Mouse (Mus musculus) spleen, postnatal 14 days (tissue): ENCODE results near the gene Six3.

ENCODE experiments used
- DNase-seq, 2 experiments: peaks; one replicate each; pipeline ENCODE4 v3.0.0; 2021 to 2022; ENCODE audit warnings: low spot score in 2 of 2

Six3 gene

DNA sequence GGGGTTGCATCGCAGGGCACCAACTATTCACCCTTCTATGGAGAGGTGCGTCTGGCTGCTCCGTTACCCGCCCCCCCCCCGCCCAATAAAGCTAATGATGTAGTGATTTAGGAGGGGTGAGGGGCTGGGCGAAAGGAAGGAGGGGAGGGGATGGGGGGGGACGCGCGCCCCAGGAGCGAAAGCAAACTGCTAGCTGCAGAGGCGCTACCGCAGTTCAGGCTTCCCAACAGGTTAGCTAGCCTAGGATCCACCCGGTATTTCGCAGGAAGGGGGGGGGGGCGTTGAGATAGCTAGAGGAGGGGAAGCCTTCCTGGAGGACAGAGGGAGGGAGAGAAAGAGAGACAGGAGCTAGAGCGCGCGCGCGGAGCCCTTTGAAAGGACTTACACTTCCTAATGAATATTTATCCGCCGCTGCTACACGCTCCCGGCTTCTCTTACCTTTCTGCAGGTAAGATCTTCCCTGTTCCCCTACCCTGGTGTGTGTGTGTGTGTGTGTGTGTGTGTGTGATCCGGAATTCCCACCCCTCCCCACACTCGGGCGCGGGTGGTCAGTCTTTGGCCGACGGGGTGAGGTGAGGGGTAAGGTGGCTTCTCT is at the start of gene Six3:
Six3 (plus strand) TSS at position 343 of the 595 bp plus-strand sequence.
- no peak for DNase-seq

DNA sequence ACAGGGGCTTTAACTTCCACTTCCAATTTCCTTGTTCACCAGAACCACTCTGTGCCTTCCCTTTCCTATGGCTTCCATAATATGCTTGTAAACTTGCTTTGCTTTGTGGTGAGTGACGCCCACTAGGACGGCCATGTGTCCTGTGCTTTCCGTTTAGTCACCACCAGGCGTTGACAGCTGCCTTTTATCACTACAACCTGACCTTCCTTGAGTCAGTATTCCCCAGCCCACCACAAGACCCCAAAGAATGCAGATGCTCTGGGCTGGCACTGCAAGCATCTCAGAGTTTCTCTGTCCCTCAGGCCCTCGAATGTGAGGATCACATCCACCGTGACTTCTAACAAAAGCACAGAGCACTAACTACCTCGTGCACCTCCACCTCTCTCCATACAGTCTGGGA is 49.3 kb upstream of the Six3 start:
- DNase-seq: no peak

DNA sequence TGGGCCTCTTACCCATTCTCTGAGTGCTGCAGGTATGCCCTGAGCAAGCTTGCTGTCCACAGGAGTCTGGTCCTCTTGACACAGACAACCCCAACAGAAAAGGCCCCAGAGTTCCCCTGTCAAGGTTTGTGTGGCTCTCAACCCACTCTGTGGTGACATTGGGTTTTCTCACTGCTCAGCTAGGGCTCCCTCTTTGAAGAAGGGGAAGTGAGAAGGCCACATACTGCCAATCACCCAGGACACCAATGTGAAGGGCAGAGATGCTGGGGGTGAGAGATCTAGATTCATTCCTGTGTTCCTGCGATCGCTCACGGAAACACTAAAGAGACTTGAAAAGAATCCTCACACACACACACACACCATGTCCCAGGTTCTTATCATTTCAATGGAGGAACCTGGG is 39.4 kb upstream of the Six3 start:
- no peak for DNase-seq

DNA sequence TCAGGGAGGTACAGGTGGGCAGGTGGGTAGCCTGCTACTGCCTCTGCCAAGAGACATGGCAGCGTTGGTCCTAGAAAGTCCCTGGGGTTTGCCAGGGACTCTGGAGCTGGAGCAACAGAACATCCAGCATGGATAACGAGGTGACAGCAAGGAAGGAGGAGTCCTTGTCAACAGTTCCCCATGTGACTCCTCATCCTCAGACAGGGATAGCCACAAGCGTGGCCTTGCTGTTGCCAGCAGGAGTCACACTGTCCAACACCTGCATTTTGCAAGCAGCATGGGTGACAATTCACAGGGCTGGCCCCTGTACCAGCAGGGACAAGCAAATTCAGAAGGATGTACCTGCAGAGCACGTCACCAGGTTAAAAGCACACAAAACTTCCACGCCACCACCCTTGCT is 35.1 kb upstream of the Six3 start:
- DNase-seq: no peak

DNA sequence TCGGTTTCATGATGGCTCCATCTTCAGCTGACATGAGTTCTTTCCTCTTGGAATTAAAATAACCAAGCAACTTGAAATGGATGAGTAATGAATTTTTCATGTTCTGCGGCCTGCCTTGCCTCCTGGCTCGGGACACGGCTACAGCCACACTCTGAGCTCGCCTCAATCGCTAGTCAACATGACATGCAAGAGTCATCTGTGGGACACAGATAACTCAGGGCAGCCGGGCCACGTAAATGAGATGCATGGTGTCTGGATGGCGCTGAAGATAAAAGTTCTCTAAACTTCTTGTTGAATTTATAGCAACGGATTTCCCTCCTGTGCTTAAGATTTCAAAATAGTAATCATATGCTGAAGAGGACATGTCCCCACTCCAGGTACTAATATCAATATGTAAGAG is 34.1 kb upstream of the Six3 start:
- no peak for DNase-seq

DNA sequence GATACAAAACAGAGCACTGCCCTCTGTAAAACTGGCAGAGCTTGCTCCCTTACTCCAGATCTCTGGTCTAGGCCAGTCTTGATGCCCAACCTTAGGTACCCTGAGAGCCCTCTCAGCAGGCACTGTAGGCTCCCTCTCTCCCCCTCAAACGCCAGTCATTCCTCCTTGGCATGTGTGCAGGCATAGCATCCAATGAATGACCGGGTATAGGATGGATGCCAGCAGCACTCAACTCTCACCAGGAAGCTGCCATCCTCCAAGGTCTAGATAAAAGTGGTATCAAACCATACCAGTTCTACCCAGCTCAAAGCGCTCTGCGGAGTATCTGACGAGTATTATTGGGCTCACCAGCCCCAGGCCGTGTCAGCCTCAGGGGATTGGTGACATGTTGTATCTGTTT is 33.2 kb upstream of the Six3 start:
- no peak for DNase-seq

DNA sequence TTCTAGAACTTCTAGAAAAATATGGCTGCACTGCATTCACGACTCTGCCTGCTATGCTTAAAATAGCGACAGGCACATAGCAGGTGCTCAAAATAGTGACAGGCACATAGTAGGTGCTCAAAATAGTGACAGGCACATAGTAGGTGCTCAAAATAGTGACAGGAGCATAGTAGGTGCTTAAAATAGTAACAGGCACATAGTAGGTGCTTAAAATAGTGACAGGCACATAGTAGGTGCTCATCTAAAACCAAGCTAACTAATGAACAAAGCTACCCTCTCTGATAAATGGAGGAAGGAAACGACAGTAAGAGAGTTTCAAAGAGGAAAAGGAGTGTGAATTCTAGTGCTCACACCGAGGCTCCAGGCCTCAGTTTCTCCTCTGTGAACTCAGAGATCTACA is 29.2 kb upstream of the Six3 start:
- DNase-seq: no peak

DNA sequence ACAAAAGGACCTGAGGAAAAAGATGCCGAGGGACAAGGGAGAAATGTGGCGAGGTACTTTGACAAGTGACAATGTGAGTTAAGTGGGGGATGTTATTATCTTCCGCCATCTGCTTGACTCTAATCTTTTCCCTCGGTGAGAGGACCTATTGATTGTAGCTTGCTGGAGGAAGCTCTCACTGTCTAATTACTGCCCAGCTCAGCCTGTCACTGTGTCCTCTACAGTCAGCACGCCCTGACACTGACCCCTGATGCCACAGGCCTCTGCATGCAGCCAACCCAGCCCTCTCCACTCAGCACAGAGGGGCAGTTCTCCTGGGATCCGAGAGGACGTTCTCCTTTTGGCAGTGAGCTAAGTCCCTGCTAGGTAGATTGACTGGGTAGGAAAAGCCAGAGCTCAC is 28.8 kb upstream of the Six3 start:
- no peak for DNase-seq

DNA sequence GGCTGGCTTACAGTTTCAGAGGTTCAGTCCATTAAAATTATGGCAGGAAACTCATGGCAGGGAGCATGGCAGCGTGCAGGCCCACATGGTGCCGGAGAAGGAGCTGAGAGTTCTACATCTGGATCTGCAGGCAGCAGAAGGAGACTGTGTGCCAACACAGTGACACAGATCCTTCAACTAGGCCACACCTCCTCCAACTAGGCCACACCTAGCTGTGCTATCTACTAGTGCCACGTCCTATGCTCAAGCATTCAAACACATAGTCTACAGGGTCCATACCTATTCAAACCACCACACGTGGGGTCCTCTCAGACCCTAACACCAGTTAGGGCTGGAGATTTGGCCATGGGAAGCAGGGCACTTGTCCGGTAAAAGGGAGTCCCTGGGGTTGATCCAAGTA is 27.6 kb upstream of the Six3 start:
- DNase-seq: no peak

DNA sequence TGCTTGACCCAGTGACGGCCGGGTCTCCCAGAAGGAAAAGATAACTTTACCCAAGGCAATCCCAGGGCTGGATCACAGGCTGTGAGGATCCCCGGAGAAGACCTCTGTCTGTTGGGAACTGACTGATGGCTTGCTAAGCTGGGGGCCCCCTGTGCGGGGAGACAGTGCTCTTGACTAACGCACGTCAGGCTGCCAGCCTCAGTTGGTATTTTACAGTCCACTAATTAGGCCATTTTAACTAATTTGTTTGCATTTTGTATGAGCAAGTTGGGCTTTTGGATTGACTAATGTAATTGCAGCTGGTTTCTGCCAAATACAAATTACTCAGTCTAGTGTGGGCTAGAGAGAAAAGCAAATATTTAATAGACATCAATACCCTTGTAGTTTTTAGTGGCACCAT is 21.4 kb upstream of the Six3 start:
- DNase-seq: no peak

DNA sequence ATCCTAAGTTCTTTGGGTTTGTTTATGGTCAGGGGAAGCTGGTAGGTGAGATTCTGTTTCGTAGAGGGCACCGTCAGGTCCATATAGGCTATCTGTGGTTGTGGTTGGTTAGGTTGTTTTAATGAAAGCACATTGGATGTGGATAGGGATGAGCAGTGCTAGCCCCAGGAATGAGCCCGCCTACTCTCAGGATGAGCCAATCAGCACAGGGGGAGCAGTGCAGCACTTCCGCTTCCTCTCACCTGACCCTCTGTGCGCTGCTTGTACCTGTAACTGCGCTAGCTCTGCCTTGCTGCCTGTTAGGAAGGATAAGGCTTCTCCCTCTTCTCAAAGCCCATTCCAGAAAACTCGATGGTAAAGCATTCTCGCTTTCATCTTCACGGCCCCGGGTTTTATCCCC is 17.6 kb upstream of the Six3 start:
- no peak for DNase-seq

DNA sequence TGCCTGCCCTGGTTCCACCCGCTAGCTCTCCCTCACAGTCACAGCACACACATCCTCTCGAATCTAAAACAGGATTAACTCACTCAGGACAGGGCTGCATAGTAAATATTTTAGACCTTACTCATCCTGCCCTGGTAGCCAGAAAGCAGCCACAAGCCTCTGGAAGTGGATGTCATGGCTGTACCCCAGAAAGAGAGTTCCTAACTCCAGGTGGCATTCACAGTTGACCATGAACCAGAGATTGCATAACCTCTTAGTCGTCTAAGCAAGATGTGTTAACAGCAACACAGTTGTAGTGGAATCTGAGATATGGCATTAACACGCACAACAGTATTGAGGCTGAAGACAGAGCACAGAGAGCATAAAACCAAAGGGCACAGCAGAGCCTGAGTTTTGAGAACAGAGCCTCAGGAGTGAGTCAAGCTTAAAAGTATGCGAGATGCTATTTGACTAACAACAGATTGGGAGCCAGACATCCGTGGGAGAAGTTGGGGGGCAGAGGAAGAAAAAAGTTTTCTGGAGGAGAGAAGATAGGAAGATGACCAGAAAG is 17.0 kb upstream of the Six3 start:
- DNase-seq: no peak

DNA sequence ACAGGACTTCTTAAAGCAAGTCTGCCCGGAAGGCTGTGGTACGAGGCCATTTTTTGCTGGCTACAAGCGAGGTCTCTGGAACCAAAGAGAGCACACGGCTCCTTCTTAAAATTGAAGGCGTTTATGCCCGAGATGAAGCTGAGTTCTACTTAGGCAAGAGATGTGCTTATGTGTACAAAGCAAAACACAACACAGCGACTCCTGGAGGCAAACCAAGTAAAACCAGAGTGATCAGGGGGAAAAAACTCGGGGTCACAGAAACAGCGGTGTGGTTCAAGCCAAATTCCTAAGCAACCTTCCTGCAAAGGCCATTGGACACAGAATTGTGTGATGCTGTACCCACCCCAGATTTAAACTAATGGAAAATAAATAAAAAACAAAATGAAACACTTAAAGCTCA is 13.9 kb upstream of the Six3 start:
- no peak for DNase-seq

DNA sequence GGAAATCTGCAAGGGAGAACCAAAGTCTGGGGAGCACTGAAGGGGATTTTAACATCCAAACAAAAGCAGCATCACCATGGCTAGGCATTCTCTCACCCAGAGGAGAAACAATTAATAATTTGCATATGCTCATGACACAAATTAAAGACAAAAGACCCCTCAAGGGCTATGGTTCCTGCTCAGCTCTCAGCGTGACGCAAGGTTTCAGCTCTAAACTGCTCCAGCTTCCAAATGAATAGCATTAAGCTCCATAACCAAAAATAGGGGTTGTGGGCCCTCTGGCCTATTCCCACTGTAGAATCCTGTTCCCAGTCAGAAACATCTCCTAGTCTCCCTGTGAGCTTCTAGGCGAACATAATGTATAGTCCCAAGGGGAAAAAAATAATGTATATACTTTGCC is 6.9 kb upstream of the Six3 start:
- DNase-seq: no peak

DNA sequence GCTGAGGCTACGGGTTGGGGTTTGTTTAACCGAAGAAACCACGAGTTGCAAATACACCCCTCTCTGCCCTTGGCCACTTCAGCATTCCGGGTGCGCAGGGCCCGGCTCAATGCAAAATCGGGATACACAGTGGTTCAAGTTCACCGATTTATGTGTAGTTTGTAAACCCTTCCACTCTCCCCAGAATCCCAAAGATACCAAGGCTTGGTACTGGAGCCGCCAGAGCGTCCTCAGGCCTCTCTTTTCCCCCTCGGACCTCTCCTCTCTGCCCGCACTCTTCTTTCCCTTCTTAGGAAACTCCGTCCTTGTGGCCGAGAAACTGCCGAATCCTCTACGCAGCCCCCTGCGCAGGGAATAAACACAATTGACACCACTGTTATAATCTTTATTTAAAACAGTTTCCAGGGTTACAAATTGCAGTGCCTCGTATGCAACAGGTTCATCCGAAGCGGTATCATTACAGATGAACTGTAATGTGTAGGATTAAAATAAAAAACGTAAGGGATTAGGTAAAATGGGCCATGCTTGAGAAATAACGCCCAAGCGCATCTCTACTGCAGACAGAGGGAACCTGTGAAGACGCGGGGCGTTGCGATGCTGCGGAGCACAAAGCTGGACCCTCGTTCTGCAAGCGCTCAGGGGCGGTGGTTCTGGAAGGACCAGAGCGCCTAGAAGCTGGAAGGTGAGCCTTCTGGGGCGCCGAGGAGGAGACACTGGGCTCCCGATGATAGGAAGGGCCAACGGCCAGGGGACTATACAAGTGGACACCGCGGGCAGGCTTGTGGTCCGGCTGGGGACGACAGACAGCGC is 5.6 kb upstream of the Six3 start:
- no peak for DNase-seq

DNA sequence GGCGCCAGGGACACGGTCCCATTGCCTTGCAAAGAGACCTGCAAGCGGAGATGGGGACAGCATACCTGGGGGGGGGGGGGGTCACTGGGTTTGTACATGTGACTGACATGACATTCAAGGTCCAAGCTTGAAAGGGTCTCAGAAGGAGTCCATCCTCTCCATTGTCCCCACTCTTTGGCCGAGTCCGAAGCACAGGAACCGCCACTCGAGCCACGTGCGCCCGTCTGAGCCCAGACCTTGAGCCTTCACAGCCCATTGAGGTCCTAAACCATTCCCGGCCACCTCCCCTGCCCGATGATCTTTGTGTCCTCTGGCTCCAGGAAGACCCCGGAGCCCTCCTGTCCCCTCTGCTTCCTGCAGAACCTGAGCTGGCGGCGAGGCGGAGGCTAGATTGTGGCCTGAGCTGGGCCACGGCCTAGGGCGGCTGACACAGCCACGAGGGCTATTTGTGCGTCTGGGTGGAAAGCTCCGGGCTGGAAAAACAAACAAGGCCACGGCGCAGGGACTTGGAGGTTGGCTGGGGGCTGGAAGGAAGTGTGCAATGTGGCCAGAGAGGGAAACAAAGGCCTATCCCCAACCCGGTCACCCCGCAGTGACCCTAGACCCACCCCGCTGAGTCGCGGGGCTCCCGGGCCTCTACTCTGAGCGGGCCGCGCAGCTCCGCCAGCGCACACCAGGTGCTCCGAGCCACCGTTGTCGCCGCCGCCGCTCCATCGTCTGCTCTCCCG is 4.9 kb upstream of the Six3 start:
- no peak for DNase-seq

DNA sequence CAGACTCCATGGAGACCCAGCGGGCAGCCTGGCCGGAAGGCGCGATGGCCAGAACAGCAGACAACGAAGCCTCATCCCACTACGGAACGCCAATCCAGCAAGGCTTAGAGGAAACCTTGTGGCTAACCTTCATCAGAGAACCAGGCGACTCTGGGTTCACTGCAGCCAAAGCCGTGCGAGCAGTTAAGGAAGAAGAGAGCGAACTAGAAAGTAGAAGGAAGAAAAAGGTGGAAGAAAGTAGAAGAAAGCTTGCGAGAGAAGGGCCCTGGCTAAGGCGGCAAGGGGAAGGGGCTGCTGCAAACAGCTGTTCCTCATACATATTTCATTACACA is 4.3 kb upstream of the Six3 start:
- no peak for DNase-seq

DNA sequence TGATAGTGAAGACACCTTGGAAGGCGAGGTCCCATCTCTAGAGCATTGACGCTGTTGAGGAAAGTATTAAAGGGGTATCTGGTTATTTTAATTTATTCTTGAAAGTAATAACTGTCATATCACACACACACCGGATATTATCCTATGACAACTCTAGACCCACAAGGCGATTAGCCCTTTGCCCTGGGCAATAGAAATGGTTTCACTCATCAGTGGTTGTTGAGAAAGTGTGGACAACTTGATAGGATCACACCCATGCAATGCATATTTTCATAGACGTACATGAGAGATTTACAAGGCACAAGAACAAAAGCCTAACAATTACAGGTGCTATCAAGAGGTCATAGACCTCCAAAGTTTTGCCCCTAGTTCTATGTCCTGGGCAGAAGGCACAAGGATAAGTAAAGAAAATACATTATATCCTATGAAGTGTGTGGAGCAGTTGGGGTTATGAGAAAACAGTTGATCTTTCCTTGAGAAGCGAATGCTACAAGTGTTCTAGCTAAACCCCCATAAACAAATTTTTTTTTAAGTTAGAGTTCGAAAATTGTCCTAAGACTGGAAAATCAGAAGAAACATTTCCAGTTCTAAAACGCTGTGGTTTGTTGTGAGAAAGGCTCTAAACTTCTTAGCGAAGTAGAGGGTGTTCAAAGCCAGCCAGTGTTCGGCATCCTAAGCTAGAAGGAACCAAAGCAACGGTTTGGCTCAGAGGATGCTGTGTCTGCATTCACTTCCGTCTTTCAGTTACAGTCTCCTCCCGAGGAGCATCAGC is 3.6 kb upstream of the Six3 start:
- DNase-seq: no peak

DNA sequence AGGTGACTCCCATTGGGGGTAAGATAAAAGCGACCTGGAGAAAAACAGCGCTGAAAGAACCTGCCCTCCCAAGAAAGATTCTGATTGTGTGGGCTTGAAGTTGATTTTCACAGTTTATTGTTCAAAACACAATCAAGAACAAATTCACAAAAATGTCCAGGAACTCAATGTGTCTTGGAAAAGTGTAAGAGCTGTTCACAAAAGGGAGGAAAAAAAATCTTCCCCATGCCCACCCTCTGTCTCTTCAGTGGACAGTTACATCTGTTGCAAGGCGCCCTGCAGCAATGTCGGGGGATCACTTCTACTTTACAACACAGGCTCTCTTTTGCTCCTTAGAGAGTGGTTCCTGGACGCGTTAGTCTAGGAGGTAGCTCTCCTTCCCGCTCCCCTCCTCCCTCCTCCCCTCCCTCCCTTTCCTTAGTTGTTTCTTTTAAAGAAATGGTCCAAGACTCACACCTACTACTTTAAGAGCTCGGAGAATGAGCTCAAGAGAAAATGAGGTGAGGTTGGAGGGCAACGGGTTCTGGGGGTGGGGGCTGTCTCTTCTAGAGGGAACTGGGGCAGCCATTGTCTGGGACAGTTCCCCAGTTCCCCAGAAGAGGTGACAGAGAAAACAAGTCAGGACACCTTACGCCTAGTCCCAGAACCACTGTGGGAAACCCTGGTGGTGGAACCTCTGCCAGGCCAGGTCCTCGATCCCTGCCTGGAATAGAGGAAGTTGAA is 2.9 kb upstream of the Six3 start:
- DNase-seq: no peak

DNA sequence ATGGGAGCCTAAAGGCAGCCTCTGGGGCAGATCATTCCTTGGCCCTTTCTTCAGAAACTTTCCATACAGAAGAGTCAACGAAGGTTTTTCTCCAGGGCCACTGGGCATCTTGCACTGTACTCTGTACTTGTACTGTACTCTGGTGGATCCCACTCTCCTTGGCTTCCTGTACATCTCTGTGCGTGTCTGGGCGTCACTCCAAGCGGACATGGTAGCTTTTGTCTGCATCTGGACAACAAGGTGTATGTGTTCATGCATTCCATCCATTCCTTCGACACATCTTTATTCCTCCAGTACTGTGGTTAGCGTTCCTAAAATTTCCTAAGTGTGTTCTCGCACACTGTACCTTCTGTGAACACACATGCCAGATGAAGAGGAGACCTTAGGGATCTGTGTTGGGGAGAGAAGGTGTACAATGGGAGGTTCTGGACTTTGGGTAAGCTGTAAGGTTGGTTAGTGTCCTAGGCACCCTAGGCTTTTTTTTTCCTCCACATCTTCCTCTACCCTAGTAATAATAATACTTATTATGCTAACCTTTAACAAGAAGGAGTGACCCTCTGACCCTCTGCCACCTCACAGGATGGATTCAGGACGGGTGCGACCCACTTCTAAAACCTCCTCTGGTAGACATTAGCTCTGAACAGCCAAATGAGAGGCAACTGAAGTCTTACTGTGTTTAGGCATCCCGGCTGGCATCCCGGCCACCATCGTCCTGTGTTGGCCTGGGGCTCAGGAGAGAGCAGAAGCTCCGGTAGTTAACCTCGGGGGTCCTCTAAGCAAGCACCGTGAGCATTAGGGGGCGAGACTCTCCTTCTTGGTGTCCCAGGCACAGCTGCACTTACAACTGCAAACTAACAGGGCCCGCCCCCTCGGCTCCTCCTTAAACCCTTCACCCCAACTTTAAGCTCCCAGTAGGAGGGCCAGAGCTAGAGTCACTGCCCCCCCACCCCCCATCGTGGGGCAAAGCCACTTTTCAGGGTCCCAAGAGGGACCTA is 1.6 kb upstream of the Six3 start:
- DNase-seq: no peak
